Mouse (Mus musculus) hindbrain, postnatal 0 days (tissue): ENCODE measurements around the gene Cript. TPM values are rescaled to one million over a fixed set of nuclear protein-coding genes. Genes with fewer than 3 reads are reported as not detected.

Experiments used
- ATAC-seq: fragments of 200-750 bp; cut with Nextera tagmentation; 2 replicates; pipeline ENCODE4 v1.8.0; 2017; ENCODE audit warnings: mild to moderate bottlenecking, moderate TSS enrichment, moderate library complexity
- DNase-seq: peaks from one replicate; pipeline ENCODE4 v3.0.0-alpha.2; 2015; ENCODE audit warnings: low spot score
- H3K27ac ChIP-seq: fragments of 300-500 bp; sonication (generic); 2 replicates; pipeline ENCODE4 v1.5.1; 2014; ENCODE audit warnings: mild to moderate bottlenecking
- H3K27me3 ChIP-seq: fragments of 300-500 bp; sonication (generic); 2 replicates; pipeline ENCODE4 v1.6.1; 2014; ENCODE audit warnings: low read length, mixed read lengths; ENCODE audit not compliant: insufficient read depth
- H3K36me3 ChIP-seq: fragments of 300-500 bp; sonication (generic); 2 replicates; pipeline ENCODE4 v1.6.1; 2014; ENCODE audit warnings: low read length, mixed read lengths; ENCODE audit not compliant: insufficient read depth
- H3K4me1 ChIP-seq: fragments of 300-500 bp; sonication (generic); 2 replicates; pipeline ENCODE4 v1.6.1; 2014; ENCODE audit warnings: antibody characterized with exemption, low read length, mixed read lengths; ENCODE audit not compliant: insufficient read depth
- H3K4me2 ChIP-seq: fragments of 300-500 bp; sonication (generic); 2 replicates; pipeline ENCODE4 v1.6.1; 2014; ENCODE audit warnings: low read depth, mild to moderate bottlenecking, low read length, moderate library complexity, mixed read lengths
- H3K4me3 ChIP-seq: fragments of 300-500 bp; sonication (generic); 2 replicates; pipeline ENCODE4 v1.5.1; 2014; ENCODE audit warnings: low read length
- H3K9ac ChIP-seq: fragments of 300-500 bp; sonication (generic); replicated peaks from 2 replicates; pipeline ENCODE4 v1.6.1; 2014; ENCODE audit warnings: mild to moderate bottlenecking, low read length, moderate library complexity, mixed read lengths
- H3K9me3 ChIP-seq: fragments of 300-500 bp; sonication (generic); 2 replicates; pipeline ENCODE4 v1.6.1; 2016; ENCODE audit warnings: low read length, mixed read lengths
- CTCF ChIP-seq: IDR thresholded peaks from 2 replicates; pipeline ENCODE4 v1.5.1; 2016; ENCODE audit warnings: antibody characterized with exemption, control low read depth, low read depth
- WGBS: fragments of 180-500 bp; shearing (Covaris S2); extraction: QIAGEN DNeasy Blood & Tissue Kit; methylation state at CpG from one replicate; pipeline ENCODE4 v1.1.7; 2014; 5-methylcytosine and 5-hydroxymethylcytosine counted together
- polyA plus RNA-seq: library from polyadenylated mRNA; unstranded; fragments of >200 nt; fragmentation: Nextera tagmentation; extraction: Ambion mirVana; gene quantifications from 2 replicates; pipeline ENCODE4 v1.2.1, GENCODE M21; 2015
- total RNA-seq: library from RNA; depleted of rRNA; stranded (reverse); fragments of >200 nt; gene quantifications from 2 replicates; pipeline ENCODE4 v1.2.3, GENCODE M21; 2014; rRNA removed

The Cript gene
- 37.3 and 53.7 TPM in 2 replicates for total RNA-seq
- polyA plus RNA-seq = 184 and 186 TPM in 2 replicates

- Histone ChIP-seq H3K4me2 (peak within 1 kb of the TSS; percentile 98), H3K9me3 (no peaks in the 10 kb centered on the region), H3K27me3 (no peaks in the 10 kb centered on the region), H3K27ac (peak within 1 kb of the TSS; percentile 68), H3K9ac (peak within 1 kb of the TSS; percentile 68), H3K4me1 (peaks cover 8% of the 10 kb centered on the region), H3K36me3 (no peaks in the 10 kb centered on the region), H3K4me3 (peak within 1 kb of the TSS; percentile 89)
- TF ChIP-seq CTCF = peak; percentile 44
- ATAC-seq = peak; percentile 100
- WGBS = under 1% methylated on average over 43 of the region's 43 CpGs
- peak; percentile 99 for DNase-seq
Measured at GRCm38 (mm10) chr17:87025269-87025949, at the start of gene Cript, which contains the start of gene Pigf. Gene Cript, plus strand, starts transcription at chr17:87025550. Gene Pigf, minus strand, starts transcription at chr17:87025406.

DNA sequence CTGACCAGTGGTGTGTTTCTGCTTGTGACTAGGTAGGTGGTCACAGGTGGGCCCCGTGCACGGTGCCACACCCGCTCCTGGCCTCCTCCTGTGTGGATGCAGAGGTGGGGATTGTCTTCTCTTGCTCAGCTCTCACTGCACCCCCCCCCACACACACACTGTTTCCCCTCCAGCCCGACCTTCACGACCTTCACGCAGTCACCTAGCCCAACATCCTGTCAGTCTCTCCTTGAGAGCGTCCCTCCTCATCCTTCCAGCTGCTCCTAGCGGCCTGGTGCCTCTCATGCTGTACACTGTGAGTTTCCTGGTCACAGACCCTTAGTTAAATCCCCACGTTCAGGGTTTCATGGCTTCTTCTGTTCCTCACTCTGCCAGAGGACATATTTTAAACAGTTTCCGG lies 49.0 kb upstream of the Cript start:
- no peak overlapping the region for H3K9ac ChIP-seq
- TF ChIP-seq CTCF = no peak
- DNase-seq = no peak
- no peak overlapping the region for H3K4me2 ChIP-seq
- no peak overlapping the region for H3K4me3 ChIP-seq
- H3K9me3 ChIP-seq = no peaks in the 10 kb centered on the region
- no peaks in the 10 kb centered on the region for H3K27me3 ChIP-seq
- 78% methylated on average over 10 of the region's 10 CpGs for WGBS
- H3K36me3 ChIP-seq = no peaks in the 10 kb centered on the region
- ATAC-seq = 0 out of 2 replicates have a peak, but pooled peaks have one; percentile 21
- no peaks in the 10 kb centered on the region for H3K4me1 ChIP-seq
- H3K27ac ChIP-seq = no peak overlapping the region

DNA sequence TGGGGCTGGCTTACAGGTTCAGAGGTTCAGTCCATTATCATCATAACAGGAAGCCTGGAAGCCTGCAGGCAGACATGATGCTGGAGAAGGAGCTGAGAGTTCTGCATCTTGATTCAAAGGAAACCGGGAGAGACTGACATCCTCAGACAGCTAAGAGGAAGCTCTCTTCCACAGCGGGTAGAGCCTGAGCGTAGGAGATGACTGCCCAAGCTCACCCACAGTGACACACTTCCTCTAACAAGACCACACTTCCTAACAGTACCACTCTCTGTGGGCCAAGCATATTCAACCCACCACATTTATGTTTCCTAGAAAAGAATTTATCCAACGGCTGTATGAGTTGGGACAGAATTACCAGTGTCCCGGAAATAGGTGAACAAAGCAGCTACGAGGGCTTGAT lies 46.9 kb upstream of the Cript start:
- no peak for ATAC-seq
- Histone ChIP-seq H3K4me1 (no peaks in the 10 kb centered on the region), H3K36me3 (no peaks in the 10 kb centered on the region), H3K4me3 (no peak overlapping the region), H3K27me3 (no peaks in the 10 kb centered on the region), H3K4me2 (no peak overlapping the region), H3K27ac (no peak overlapping the region), H3K9me3 (no peaks in the 10 kb centered on the region), H3K9ac (no peak overlapping the region)
- TF ChIP-seq CTCF = no peak
- no peak for DNase-seq
- 85% methylated on average over 6 of the region's 6 CpGs for WGBS

DNA sequence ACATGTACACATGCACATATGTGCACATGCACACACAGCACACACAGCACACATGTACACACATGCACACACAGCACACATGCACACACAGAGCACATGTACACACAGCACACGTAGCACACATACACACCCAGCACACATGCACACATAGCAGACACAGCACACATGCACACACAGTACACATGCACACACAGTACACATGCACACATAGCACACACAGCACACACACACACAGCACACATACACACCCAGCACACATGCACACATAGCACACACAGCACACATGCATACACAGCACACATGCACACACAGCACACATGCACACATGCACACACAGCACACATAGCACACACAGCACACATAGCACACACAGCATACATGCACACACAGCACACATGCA lies 44.1 kb upstream of the Cript start:
- DNase-seq (no peak), ATAC-seq (no peak)
- no peak for TF ChIP-seq CTCF
- 100% methylated on average over 1 of the region's 1 CpGs for WGBS
- H3K4me3 ChIP-seq = no peak overlapping the region
- H3K4me2 ChIP-seq = no peak overlapping the region
- no peaks in the 10 kb centered on the region for H3K9me3 ChIP-seq
- no peaks in the 10 kb centered on the region for H3K27me3 ChIP-seq
- H3K27ac ChIP-seq = no peak overlapping the region
- H3K4me1 ChIP-seq = no peaks in the 10 kb centered on the region; the same call in 1 of the 2 replicates
- H3K9ac ChIP-seq = no peak overlapping the region
- H3K36me3 ChIP-seq = no peaks in the 10 kb centered on the region

GRCm38 (mm10) chr17:86981701-86982100 lies 43.6 kb upstream of the Cript start:
- WGBS = 100% methylated on average over 2 of the region's 2 CpGs
- H3K4me2 ChIP-seq = no peak overlapping the region
- H3K4me1 ChIP-seq = no peaks in the 10 kb centered on the region; the same call in 1 of the 2 replicates
- H3K36me3 ChIP-seq = no peaks in the 10 kb centered on the region
- ATAC-seq (no peak), DNase-seq (no peak)
- H3K9ac ChIP-seq = no peak overlapping the region
- no peak overlapping the region for H3K27ac ChIP-seq
- H3K4me3 ChIP-seq = no peak overlapping the region
- H3K9me3 ChIP-seq = no peaks in the 10 kb centered on the region
- H3K27me3 ChIP-seq = no peaks in the 10 kb centered on the region
- TF ChIP-seq CTCF = no peak

GRCm38 (mm10) chr17:86982497-86982896 lies 42.9 kb upstream of the Cript start:
- Histone ChIP-seq H3K9me3 (no peaks in the 10 kb centered on the region), H3K9ac (no peak overlapping the region), H3K4me2 (no peak overlapping the region), H3K27me3 (no peaks in the 10 kb centered on the region), H3K4me1 (no peaks in the 10 kb centered on the region; the same call in 1 of the 2 replicates), H3K4me3 (no peak overlapping the region), H3K27ac (no peak overlapping the region), H3K36me3 (no peaks in the 10 kb centered on the region)
- no peak for ATAC-seq
- no peak for TF ChIP-seq CTCF
- WGBS = 73% methylated on average over 9 of the region's 9 CpGs
- no peak for DNase-seq
